Mouse (Mus musculus) bone marrow macrophage, adult 2 months (primary cell): ENCODE measurements around the gene Gm45837. TPM values are rescaled to one million over a fixed set of nuclear protein-coding genes. Genes with fewer than 3 reads are reported as not detected.

Source experiments
- H3K27ac ChIP-seq: 2 replicates; pipeline ENCODE4 v1.5.1; 2012; ENCODE audit warnings: low read depth, low read length; ENCODE audit not compliant: insufficient read depth
- H3K4me1 ChIP-seq: 2 replicates; pipeline ENCODE4 v1.6.1; 2012; ENCODE audit warnings: low read length; ENCODE audit not compliant: control insufficient read depth, insufficient read depth
- H3K4me3 ChIP-seq: 2 replicates; pipeline ENCODE4 v1.5.1; 2012; ENCODE audit warnings: mild to moderate bottlenecking, low read length, moderate library complexity; ENCODE audit not compliant: insufficient read depth
- CTCF ChIP-seq: IDR thresholded peaks from 2 replicates; pipeline ENCODE4 v1.5.1; 2012; ENCODE audit warnings: low read depth, mild to moderate bottlenecking, low read length, moderate library complexity
- POLR2A ChIP-seq: IDR thresholded peaks from 2 replicates; pipeline ENCODE4 v1.6.1; 2012; ENCODE audit warnings: mild to moderate bottlenecking, low read depth, low read length, borderline replicate concordance
- polyA plus RNA-seq: library from polyadenylated mRNA; stranded (reverse); fragments of >200 nt; gene quantifications from 2 replicates; pipeline ENCODE4 v1.2.4, GENCODE M21; 2012; ENCODE audit not compliant: missing spikeins, insufficient read depth, insufficient read length

Gene Gm45837
- polyA plus RNA-seq, 1 experiment = 11.2 TPM

- H3K4me1 ChIP-seq = peaks cover 20% of the 10 kb centered on the region
- H3K27ac ChIP-seq = no peak overlapping the region
- no peak for TF ChIP-seq POLR2A
- no peak for TF ChIP-seq CTCF
- no peak overlapping the region for H3K4me3 ChIP-seq
Observed at GRCm38 (mm10) chr7:101462327-101463068, 51.8 kb downstream of the Gm45837 start.

DNA sequence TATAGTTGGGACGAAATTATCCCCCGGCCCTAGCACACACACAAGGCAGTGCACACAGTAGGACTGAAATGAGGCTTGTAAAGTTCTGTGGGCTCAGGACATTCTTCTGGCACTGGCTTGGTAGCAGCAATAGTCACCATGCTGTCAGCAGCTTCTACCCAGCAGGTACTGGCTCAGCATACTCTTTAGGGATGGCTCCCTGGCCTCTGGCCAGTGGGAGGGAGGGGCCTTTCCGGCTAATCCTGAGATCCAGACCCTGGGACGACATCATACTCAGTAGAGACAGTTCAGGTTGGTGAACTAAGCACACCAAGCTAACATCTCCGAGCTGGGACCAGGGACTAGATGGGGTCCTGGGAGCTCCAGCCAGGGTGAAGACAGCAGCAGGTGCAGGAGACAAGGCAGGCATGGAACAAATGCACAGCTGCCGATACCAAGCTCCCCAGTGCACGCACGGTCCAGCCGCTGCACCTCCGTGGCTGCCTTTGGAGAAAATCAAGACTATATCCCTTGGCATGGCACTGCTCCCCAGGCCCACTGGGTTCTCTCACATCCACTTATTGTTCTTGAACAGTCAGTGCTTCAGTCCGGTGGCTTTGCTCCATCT is 53.1 kb downstream of the Gm45837 start:
- Histone ChIP-seq H3K4me1 (peaks cover 17% of the 10 kb centered on the region), H3K4me3 (no peak overlapping the region), H3K27ac (no peak overlapping the region)
- TF ChIP-seq POLR2A = no peak
- TF ChIP-seq CTCF = no peak

DNA sequence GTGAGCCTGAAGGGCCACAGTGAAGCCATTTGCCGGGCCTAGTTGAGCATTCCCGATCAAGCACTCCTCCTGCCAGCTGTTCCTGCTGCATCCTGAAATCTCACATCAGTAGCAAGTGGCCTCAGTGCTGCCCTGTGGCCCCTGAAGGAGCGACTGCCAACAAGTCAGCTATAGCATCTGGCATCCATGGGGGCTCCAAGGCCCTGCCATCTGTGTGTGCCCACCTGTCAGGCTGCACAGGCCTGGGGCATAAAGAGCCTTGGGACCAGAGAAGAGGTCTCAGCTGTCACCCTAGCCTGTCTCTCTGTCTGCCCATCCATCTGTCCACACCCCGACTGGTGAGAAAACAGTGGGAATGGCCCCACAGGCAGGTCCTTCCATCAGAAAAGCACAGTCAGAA is 54.2 kb downstream of the Gm45837 start:
- TF ChIP-seq CTCF = no peak
- TF ChIP-seq POLR2A = no peak
- peaks cover 17% of the 10 kb centered on the region for H3K4me1 ChIP-seq
- H3K4me3 ChIP-seq = no peak overlapping the region
- H3K27ac ChIP-seq = no peak overlapping the region

- Histone ChIP-seq H3K4me1 (peaks cover 17% of the 10 kb centered on the region), H3K27ac (no peak overlapping the region), H3K4me3 (no peak overlapping the region)
- no peak for TF ChIP-seq POLR2A
Observed at GRCm38 (mm10) chr7:101465392-101465791, 54.7 kb downstream of the Gm45837 start.

- no peak for TF ChIP-seq CTCF
- no peak for TF ChIP-seq POLR2A
- no peak overlapping the region for H3K4me3 ChIP-seq
- H3K27ac ChIP-seq = no peak overlapping the region
- peaks cover 17% of the 10 kb centered on the region for H3K4me1 ChIP-seq
Observed at GRCm38 (mm10) chr7:101465850-101466580, 55.3 kb downstream of the Gm45837 start.

DNA sequence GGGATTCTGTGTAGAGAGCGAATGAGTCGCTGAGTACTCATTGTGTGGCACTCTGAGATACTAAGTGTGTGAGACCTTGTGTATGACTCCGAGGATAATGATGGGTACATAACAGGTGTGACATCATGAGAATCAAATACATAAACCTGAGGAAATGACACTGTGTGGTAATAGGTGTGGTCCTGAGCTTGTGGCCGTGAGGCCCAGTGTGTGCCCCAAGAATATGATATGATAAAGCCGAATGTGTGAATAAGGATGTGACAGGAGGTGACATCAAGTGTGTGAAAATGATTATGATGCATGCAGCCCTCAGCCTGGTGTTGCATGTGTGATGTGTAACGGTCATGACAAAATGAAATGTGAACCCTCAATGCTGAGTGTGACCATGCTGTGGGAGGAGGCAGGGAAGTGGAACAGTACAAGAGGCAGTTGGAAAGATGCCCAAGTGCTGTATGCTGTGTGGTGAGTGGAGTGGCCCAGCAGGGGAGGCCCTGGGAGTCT is 55.9 kb downstream of the Gm45837 start:
- Histone ChIP-seq H3K4me3 (no peak overlapping the region), H3K27ac (no peak overlapping the region), H3K4me1 (peaks cover 17% of the 10 kb centered on the region)
- no peak for TF ChIP-seq POLR2A
- no peak for TF ChIP-seq CTCF

DNA sequence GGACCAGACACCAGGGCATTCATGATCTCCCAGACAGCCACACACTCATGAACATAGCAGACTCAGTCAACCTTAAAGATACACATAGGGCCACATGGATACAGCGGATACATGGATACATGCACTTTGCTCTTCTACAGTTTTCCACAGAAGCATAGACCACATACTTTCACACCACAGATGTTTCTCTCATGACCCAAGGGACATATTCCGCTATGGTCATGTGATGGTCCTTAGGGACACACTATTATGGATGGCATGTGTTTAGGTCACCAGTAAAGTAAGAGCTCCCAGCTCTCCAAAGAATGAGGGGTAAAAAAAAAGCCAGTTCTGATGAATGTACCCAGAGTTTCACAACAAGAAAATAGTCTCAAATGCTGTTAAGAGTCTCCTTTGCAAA is 60.7 kb downstream of the Gm45837 start:
- no peak overlapping the region for H3K27ac ChIP-seq
- TF ChIP-seq POLR2A (no peak), CTCF (no peak)
- no peak overlapping the region for H3K4me3 ChIP-seq
- H3K4me1 ChIP-seq = peaks cover 4% of the 10 kb centered on the region; the same call in 1 of the 2 replicates

DNA sequence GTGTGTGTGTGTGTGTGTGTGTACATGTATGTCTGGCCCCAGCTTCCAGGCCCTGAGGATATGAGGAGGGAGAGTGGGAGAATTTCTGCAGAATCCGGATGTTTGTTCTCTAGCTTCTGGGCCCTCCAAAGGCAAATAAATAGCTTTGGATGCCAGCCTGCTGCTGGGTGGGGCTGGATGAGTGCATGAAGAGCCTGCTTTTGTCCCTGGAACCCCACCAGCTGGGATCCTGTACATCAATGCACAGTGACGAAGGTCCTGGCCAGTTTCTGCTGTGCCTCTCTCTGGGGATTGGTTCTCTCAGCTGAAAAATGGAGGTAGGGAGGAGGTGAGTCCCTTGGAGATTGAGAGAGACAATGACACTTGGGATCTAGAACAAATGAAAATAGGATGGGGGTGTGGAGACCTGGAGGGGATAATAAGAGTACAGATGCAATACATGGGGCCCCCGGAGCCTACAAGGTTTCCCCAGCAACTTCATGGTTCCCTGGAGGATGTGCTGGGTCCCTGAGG is 61.3 kb downstream of the Gm45837 start:
- no peak overlapping the region for H3K4me3 ChIP-seq
- no peaks in the 10 kb centered on the region for H3K4me1 ChIP-seq
- H3K27ac ChIP-seq = no peak overlapping the region
- TF ChIP-seq POLR2A (no peak), CTCF (no peak)

DNA sequence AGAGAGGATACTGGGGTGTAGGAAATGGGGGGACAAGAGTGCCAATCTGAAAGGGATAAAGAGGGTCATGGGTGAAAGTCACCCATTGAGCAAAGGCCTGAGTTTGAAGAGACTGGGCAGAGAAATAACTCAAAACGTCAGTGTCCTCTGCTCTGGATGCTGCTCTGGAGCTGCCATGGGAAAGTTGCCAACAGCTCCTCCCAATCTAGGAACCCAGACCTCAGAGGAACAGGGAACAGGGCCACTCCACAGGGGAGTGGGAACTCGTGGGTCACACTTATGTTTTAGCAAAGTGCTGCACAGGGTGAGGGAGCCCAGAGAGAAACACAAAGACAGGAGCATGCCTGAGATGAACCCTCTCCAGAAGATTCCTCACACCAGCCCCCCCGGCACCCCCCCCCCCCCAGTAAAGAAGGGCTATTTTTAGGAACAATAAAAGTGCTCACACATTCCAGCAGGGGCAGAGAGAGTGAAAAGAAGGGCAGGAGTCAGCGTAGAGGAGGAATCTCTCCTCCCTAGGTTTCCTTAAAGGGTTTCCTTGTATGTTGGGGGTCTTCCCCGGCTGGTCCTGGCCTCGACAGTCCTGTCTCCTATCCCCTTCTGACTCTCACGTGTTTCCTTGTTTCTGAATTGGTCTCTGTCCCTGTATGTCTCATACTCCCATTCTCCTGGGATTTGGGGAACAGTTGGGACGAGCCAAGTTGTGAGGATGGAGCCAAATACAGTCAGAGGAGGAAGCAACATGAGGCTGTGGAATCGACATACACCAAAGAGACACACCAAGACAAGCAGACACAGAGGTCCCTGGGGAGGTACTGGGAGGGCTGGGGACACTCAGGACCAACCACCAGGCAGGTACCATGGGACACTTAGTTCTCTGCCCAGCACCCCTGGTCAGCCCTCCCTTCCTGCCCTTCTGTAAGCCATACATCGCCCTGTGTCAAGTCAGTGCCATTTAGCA is 62.2 kb downstream of the Gm45837 start:
- H3K4me3 ChIP-seq = no peak overlapping the region
- H3K4me1 ChIP-seq = no peaks in the 10 kb centered on the region
- TF ChIP-seq CTCF (no peak), POLR2A (no peak)
- H3K27ac ChIP-seq = no peak overlapping the region
